Mouse (Mus musculus) liver, embryonic 14.5 days (tissue): ENCODE data around the gene Gm42715.

Experiments
- CTCF ChIP-seq: IDR thresholded peaks from 2 replicates; pipeline ENCODE4 v1.5.1; 2016; ENCODE audit warnings: antibody characterized with exemption, low read depth, control low read depth
- EP300 ChIP-seq: IDR thresholded peaks from 2 replicates; pipeline ENCODE4 v1.6.1; 2016; ENCODE audit warnings: antibody characterized with exemption, low read depth

GRCm38 (mm10) chr7:127474378-127475070 lies 44.9 kb upstream of the Gm42715 start:
- TF ChIP-seq CTCF: no peak
- TF ChIP-seq EP300: no peak
